Comparison of ENCODE assay signal across 9 mouse cellular contexts in the genomic region with DNA sequence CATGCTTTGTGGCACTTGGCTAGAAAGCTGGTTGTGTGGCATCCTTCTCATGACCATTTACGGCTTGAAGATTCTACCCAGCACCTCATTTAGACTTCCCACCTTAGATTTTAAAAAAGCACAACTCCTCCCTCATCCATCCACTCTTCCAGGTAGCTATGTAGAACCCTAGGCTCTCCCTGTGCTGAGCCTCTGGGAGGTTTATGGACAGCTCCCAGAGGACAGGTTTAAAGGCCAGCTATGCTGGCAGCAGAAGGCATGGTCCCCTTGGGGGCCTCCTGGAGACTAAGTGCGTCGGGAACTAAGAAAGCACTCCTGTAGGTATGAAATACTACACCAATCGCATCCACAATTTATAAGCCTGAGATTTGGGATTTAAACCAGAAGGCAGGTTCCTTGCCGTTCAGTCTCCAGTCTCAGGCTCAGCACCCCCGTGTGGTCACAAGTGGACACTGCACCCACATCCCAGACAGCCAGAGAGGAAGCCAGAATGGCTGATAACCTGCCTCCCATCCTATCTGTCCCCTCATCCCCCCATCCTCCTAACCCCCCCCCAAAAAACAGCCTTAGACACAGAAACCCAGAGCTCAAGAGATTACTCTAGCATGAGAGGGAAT. TPM values are rescaled to one million over a fixed set of nuclear protein-coding genes. Genes with fewer than 3 reads are reported as not detected.
DNase-seq lines count a peak whose midpoint lies in the region; ATAC-seq and TF ChIP-seq lines count a peak whose summit lies in the region.
"Had no signal": no experiment of that assay in that cellular context is flagged by ENCODE, and none has a peak within 500 bp of the region (broad histone marks: within the 10 kb centered on the region; RNA-seq: fewer than 3 reads in every experiment).

No protein-coding gene starts in this region.

- peak; percentile 20 for TF ChIP-seq RAD21 in CH12.LX (IDR thresholded peaks at IDR 0.05; ENCODE audit: low read depth, low read length)

- H3K9ac ChIP-seq in CH12.LX (ENCODE audit: insufficient read depth, low read depth): no peak overlapping the region
- H3K9ac ChIP-seq in forebrain, embryonic 14.5 days (ENCODE audit: low read length): no peak overlapping the region

- H3K79me2 ChIP-seq in CH12.LX (replicated peaks; ENCODE audit: control insufficient read depth, extremely low read depth, insufficient read depth, poor library complexity, severe bottlenecking): no peaks in the 10 kb centered on the region

- peak; percentile 83 to 88 for TF ChIP-seq CTCF in CH12.LX (conservative IDR thresholded peaks at IDR 0.05 in 1 of 2, IDR thresholded peaks at IDR 0.05 in 1 of 2; ENCODE audit: low read depth in 2 of 2, low read length in 2 of 2)

- no peak overlapping the region for H3K4me2 ChIP-seq in CH12.LX (ENCODE audit: insufficient read depth, low read depth, poor library complexity, severe bottlenecking)
- no peak overlapping the region for H3K4me2 ChIP-seq in forebrain, embryonic 14.5 days (ENCODE audit: low read length)

- H3K4me1 ChIP-seq in CH12.LX (ENCODE audit: control insufficient read depth in 1 of 2, insufficient read depth in 2 of 2): peaks cover 0 to 7% of the 10 kb centered on the region in 2 experiments; a peak in 1 of 4 replicates
- no peaks in the 10 kb centered on the region for H3K4me1 ChIP-seq in forebrain, embryonic 14.5 days (ENCODE audit: control insufficient read depth, insufficient read depth, low read length)

- H3K4me3 ChIP-seq in CH12.LX (replicated peaks in 1 of 3; ENCODE audit: low read depth in 2 of 3, low read length in 2 of 3, poor library complexity in 1 of 3): no peak overlapping the region
- H3K4me3 ChIP-seq in forebrain, embryonic 14.5 days (ENCODE audit: low read depth, low read length): no peak overlapping the region
- H3K4me3 ChIP-seq: erythroblast, embryonic 14.5 days had no signal

- no peak for TF ChIP-seq POLR2A in CH12.LX (IDR thresholded peaks at IDR 0.05; ENCODE audit: low read depth, low read length)

- dilution Hi-C loops in CH12.LX (cut with MboI; ENCODE audit: extremely low pct_ligation_motif_present, extremely low pct_unique_long_range_greater_than_20kb, low sequenced_read_pairs): no loop called here

- WGBS in forebrain, embryonic 14.5 days: 38% methylated on average over 6 of the region's 6 CpGs

- no peak for ATAC-seq in forebrain, embryonic 14.5 days

- peak; percentile 58 for DNase-seq in kidney, adult 9 months
- DNase-seq in kidney, adult 11 months: no peak
- DNase-seq in CH12.LX (ENCODE audit: extremely low read depth): peak; percentile 63
- peak; percentile 76 for DNase-seq in brain, adult 2 months (ENCODE audit: low read depth, low spot score)
- peak; percentile 66 for DNase-seq in forebrain, embryonic 14.5 days (ENCODE audit: low spot score)
- DNase-seq in left cerebral cortex, postnatal 36 days (ENCODE audit: low spot score in 2 of 2): peak; percentile 59 to 60
- DNase-seq in retina, postnatal 1 day: peak; percentile 75
- no peak for DNase-seq in yolk sac, embryonic 10.5 days (ENCODE audit: low spot score)

- no peak for TF ChIP-seq EP300 in CH12.LX (IDR thresholded peaks at IDR 0.05; ENCODE audit: low read length)

- no peak overlapping the region for H3K27ac ChIP-seq in CH12.LX (ENCODE audit: insufficient read depth, low read depth)
- no peak overlapping the region for H3K27ac ChIP-seq in forebrain, embryonic 14.5 days (ENCODE audit: low read depth, low read length)

- peaks cover 51% of the 10 kb centered on the region for H3K27me3 ChIP-seq in CH12.LX (replicated peaks)
- H3K27me3 ChIP-seq in forebrain, embryonic 14.5 days (replicated peaks; ENCODE audit: control insufficient read depth, insufficient read depth, low read length): no peaks in the 10 kb centered on the region

- in situ Hi-C loops in CH12.LX (cut with MboI; ENCODE audit: low pct_ligation_motif_present, low pct_unique_long_range_greater_than_20kb, low sequenced_read_pairs): loop anchor here (25.0 kb wide), 1 partner anchor 951 kb away; the partner anchor contains the start of gene Cpsf4l

- H3K36me3 ChIP-seq in CH12.LX (replicated peaks in 1 of 2; ENCODE audit: control insufficient read depth in 1 of 2, insufficient read depth in 1 of 2, low read length in 1 of 2): no peaks in the 10 kb centered on the region
- no peaks in the 10 kb centered on the region for H3K36me3 ChIP-seq in forebrain, embryonic 14.5 days (ENCODE audit: control insufficient read depth, insufficient read depth, low read length)

- intact Hi-C loops in left cerebral cortex, postnatal 36 days (cut with DNase I): no loop called here

- no peaks in the 10 kb centered on the region for H3K9me3 ChIP-seq in CH12.LX (replicated peaks; ENCODE audit: low read length)
- H3K9me3 ChIP-seq in forebrain, embryonic 14.5 days (replicated peaks; ENCODE audit: control insufficient read depth, low read length): no peaks in the 10 kb centered on the region

TF ChIP-seq in CH12.LX, 34 proteins besides CTCF, POLR2A, EP300 and RAD21:
- peak; percentile 61 for TF ChIP-seq SMC3 (IDR thresholded peaks at IDR 0.05; ENCODE audit: low read depth, low read length)
- TF ChIP-seq TCF12 (IDR thresholded peaks at IDR 0.05; ENCODE audit: low read depth, low read length): no peak
- TF ChIP-seq NELFE (IDR thresholded peaks at IDR 0.05; ENCODE audit: low read depth, low read length): no peak

RNA-seq across cellular contexts. Expression of gene Rpl38, which starts 5.5 kb away (rescaled TPM):
- total RNA-seq in CH12.LX (2012; rRNA removed) (5,484 and 5,556 TPM in 2 replicates), CH12.LX (2014; rRNA removed) (3,381 and 4,204 TPM in 2 replicates)
- polyA plus RNA-seq in CH12.LX (2012; ENCODE audit: insufficient read length, low read depth): 1,021 and 1,435 TPM in 2 replicates
- polyA plus RNA-seq in forebrain, embryonic 14.5 days (2014; fragmentation: Nextera tagmentation; extraction: Ambion mirVana): 739 and 915 TPM in 2 replicates
- 100 to 1,000 TPM; 750 to 833 TPM for total RNA-seq in left cerebral cortex, postnatal 36 days (2021)

RNA-seq across cellular contexts. Expression of gene Ttyh2, which starts 12.4 kb away (rescaled TPM):
- total RNA-seq in CH12.LX (2012; rRNA removed): 1.4 TPM in 2 replicates
- 0.82 and 1.2 TPM in 2 replicates for total RNA-seq in CH12.LX (2014; rRNA removed)
- polyA plus RNA-seq in CH12.LX (2012; ENCODE audit: insufficient read length, low read depth): 2.4 TPM in 2 replicates
- polyA plus RNA-seq in forebrain, embryonic 14.5 days (2014; fragmentation: Nextera tagmentation; extraction: Ambion mirVana): 24.0 and 25.2 TPM in 2 replicates
- 10 to 100 TPM; 20.8 to 31.0 TPM for total RNA-seq in left cerebral cortex, postnatal 36 days (2021)

Comparison
In these comparisons a context has a peak if more than half of its experiments do, and no peak if none do; other contexts are left out.
1. DNase-seq: peak in kidney, adult 9 months (single experiment), CH12.LX (single experiment), brain, adult 2 months (single experiment), forebrain, embryonic 14.5 days (single experiment), left cerebral cortex, postnatal 36 days (2 of 2) and retina, postnatal 1 day (single experiment); none in kidney, adult 11 months (single experiment) and yolk sac, embryonic 10.5 days (single experiment).
2. RNA of gene Rpl38, which starts 5.5 kb away (total RNA-seq): 3,381 to 5,556 TPM in CH12.LX; 750 to 833 TPM in left cerebral cortex, postnatal 36 days; every median in the first group is over 4 times any median in the second.
3. RNA of gene Ttyh2, which starts 12.4 kb away (total RNA-seq): 20.8 to 31.0 TPM in left cerebral cortex, postnatal 36 days; 0.82 to 1.4 TPM in CH12.LX; every median in the first group is over 4 times any median in the second.